Mouse (Mus musculus) spleen, postnatal 10 days (tissue): ENCODE results near the gene Adgb.
"Not testable (repeated sequence)": the region's sequence is repeated elsewhere in the genome, so short reads cannot be mapped to it uniquely, and the experiment has no call there.

ENCODE experiments used
- DNase-seq, 2 experiments: peaks; one replicate each; pipeline ENCODE4 v3.0.0; 2021 to 2022; ENCODE audit warnings: low spot score in 2 of 2

The Adgb gene

DNA sequence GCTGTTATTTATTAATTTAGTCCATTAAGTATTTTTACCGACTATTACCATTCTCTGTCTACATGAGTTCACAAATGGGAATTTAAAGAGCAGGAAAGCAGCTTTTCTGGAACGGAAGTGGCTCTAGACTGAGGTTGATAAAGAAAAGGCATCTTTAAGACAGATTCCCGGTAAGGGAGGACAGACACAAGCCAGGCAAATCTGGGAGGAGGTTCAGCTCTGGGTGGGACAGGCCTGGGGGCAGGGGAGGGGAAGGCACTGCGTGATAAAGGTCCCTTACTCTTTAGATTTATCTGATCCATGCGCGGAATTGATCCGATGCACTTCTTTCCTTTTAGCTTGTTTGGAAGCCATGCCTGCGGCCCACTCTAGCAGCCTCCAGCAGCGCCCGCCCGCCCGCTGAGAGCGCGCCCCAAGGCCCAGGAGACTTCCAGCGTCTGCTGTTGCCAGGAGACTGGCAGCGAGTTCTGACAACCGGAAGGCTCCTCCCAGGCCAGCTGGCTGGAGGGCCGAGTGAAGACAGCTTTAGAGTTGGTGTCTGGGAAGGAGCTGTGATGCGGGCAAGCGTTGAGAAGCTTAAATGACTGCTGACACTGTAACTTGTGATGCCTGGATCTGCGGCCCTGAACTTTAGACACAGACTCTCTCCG is at the start of gene Adgb:
Adgb (minus strand) TSS at position 366 of the 650 bp plus-strand sequence.
- peak in 1 of 2 experiments; percentile 39 for DNase-seq

DNA sequence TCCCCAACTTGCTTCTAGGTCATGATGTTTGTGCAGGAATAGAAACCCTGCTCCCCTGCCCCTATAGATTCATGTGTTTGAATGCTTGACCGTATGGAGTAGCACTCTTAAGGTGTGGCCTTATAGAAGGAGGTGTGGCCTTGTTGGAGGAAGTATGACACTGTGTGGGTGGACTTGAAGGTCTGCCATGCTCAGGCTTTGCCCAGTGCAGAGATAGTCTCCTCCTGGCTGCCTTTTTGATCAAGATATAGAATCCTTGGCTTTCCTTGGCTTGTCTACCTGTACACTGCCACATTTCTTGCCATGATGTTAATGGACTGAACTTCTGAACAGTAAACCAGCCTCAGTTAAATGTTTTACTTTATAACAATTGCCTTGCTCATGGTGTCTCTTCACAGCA is 8.0 kb upstream of the Adgb start:
- no peak for DNase-seq

- not testable (repeated sequence) for DNase-seq
These were observed 5.3 kb upstream of the Adgb start for GRCm38 (mm10) chr10:10477429-10477828.

DNA sequence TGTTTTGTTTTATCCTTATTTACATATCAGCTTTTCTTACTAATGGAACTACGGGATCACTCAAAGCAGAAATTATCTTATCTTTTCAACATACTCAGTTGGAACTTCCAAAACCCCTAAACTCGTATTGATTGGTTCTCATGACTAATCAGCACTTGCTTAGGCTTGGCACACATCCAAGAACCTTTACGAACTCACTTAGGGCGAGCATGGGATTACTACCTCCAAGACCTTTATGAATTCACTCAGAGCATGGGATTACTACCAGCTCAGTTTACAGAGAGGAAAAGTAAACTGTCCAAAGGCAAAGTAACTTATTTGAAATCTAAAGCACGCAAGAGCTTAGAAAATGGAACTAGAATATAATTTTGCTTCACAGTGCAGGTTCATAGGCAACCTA is 4.8 kb upstream of the Adgb start:
- DNase-seq, result no peak

- no peak for DNase-seq
These were observed 4.4 kb upstream of the Adgb start for GRCm38 (mm10) chr10:10476549-10476948.

- no peak for DNase-seq
These were observed 3.2 kb downstream of the Adgb start for GRCm38 (mm10) chr10:10468699-10469547.

DNA sequence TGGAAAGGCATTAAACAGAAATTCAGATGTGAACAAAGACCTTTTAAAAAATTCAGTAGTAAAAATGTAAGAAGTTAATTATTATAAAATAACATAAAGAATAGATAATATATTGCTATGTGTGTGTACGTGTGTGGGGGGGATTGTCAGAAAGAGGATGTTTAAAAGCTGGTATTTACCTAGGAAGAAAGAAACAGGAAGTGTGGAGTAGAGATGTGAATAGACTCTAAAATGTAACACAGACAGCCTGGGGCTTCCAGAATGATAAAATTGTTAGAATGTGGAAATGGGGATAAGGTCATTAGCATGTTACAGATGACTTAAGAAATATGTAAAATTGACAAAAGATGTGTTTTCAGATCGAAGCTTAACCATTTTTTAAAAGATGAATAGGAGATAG is 12.0 kb downstream of the Adgb start:
- no peak for DNase-seq

DNA sequence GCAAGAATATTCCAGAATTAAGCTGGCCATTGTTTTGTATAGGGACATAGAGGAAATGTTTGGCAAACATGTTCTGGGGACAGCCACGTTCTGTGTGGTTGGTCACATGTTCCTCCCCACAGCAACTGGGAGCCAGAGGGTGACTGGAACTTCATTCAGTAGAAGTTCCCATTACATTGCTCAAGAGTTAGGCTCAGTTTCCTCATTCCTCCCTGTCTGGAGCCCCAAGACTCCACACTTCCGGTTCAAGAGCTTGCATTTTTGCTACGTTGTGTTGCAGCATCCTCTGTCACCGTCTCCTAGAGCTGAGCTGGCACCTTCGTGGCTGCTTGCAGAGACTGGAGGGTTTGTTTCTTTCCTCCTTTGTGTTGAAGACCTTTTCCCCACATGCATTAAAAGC is 15.1 kb downstream of the Adgb start:
- DNase-seq, result no peak

DNA sequence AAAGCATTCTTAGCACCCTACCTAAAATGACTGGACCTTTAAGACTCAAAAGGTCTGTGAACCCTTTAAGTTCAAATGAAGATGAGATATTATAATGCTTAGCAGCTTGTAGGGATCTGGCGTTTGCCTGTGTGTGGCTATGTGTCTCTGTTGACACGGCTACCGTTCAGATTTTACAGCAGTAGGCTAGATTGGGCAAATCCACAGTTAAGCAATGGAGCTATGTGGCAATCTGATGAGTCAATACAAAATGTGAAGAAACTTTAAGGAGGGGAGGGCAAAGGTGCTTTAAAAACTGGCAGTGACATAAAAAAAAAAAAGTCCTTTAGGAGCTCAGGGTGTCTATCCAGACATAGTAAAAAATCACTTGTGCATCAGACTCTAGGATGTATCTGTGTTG is 23.1 kb downstream of the Adgb start:
- no peak for DNase-seq

- no peak for DNase-seq
These were observed 27.2 kb downstream of the Adgb start for GRCm38 (mm10) chr10:10444841-10445466.

- DNase-seq, result no peak
These were observed 28.6 kb downstream of the Adgb start for GRCm38 (mm10) chr10:10443558-10443957.

DNA sequence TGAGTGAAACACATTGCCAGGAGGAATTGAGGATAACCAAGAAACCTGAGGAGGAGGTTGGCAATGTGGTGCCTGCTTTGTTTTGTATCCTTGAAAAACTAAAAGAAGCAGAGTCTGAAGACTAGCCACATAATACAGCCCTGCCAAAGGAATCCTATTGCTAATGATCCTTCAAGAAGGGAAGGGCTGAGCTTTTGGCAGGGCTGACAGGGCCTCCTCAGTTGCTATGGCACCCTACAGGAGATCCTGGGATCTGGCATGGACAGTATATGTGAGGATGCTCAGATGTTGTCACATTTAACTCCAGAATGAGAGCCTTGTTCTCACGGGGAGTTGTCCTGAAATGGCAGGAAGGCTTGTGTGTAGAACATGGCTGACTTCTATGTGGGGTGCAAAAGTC is 37.1 kb downstream of the Adgb start:
- DNase-seq, result no peak

DNA sequence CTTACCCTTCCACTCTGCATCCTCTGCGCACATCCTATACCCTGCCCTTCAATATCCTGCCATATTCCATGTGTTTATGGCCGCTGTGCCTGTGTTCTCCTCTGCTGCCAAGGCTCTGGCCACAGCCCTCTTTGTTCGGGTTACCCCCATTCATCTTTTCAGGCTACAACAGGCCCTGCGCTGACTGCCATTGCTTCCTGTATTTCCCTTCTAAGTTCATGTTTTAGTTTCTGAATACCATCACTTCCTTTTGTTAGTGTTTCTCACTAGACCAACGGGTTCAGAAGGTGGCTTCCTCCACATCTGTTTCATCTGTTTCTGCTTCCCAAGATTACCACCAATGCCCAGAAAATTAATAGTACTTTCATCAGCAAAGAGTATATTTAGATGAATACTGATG is 42.5 kb downstream of the Adgb start:
- DNase-seq, result no peak

DNA sequence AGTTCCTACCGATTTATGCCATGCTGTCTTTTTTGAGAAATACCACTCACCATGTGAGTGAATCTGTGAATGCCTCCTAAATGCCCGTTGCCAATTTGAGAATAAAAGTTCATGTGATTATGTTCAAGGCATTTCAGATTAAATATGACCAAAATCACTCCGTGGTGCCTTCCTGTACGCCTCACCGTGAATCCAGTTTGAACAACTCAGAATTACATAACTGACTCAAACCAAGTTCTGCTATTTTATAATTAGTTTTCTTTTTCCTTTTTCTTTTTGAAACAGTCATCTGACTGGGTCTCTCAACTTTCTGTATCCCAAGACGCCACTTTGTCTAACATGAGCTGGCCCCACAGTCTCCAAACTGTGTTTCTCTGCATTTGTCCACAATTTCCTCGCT is 43.1 kb downstream of the Adgb start:
- DNase-seq, result no peak

- DNase-seq, result no peak
These were observed 47.7 kb downstream of the Adgb start for GRCm38 (mm10) chr10:10424383-10424782.

DNA sequence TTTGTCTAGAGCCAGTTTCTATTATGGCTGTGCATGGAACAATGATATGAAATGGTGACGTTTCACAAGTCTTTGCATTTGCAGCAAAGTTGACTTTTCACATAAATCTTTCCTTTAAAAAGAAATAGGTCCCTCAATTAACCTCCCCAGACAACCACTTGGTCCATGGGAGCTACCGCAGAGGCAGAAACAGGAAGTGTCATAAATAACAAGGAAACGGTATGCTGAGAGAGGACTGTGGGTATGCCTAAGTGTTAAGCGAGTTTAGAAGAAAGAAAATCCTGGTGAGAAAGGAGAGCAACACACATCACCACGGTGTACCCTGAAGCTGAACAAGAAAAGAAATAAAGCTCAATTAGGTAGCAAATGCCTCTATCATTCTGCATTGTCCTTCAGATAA is 61.1 kb downstream of the Adgb start:
- DNase-seq, result no peak

GRCm38 (mm10) chr10:10408166-10408565 is 64.0 kb downstream of the Adgb start:
- DNase-seq, result no peak

- no peak for DNase-seq
These were observed 76.2 kb downstream of the Adgb start for GRCm38 (mm10) chr10:10395784-10396481.

GRCm38 (mm10) chr10:10374629-10375028 is 97.5 kb downstream of the Adgb start:
- DNase-seq, result no peak

- DNase-seq, result no peak
These were observed 108.1 kb downstream of the Adgb start for GRCm38 (mm10) chr10:10364025-10364424.

GRCm38 (mm10) chr10:10355605-10356227 is 116.4 kb downstream of the Adgb start:
- DNase-seq, result no peak

DNA sequence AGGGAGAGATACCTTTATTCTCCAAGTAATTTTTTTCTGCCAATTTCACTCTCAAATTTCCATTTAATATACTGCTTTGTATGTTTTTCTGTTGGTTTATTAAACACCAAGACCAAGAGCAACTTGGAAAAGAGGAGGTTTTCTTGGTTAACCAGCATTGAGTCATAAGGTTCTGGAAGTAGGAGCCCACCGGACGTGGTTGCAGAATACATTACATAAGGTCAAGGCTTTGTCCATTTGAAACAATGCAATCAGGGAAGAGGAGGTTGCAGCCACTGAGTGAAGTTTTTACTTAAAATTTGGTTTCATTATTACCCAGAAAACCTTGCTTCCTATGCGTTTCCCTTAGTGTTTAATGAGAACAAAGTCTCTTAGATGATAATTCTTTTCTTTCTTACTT is 119.9 kb downstream of the Adgb start:
- no peak for DNase-seq
